In genomic region chr14:79594069-79594468, GRCm38 (mm10) we compare ENCODE assay signal across 20 mouse cellular contexts. TPM values are rescaled to one million over a fixed set of nuclear protein-coding genes. Genes with fewer than 3 reads are reported as not detected.
A peak's percentile ranks its signal among the peaks of the same experiment; 100 is the strongest.
DNase-seq lines count a peak whose midpoint lies in the region; ATAC-seq lines count a peak whose summit lies in the region.
"Had no signal": no experiment of that assay in that cellular context is flagged by ENCODE, and none has a peak within 500 bp of the region (broad histone marks: within the 10 kb centered on the region; RNA-seq: fewer than 3 reads in every experiment).

No protein-coding gene starts in this region.

- no peak for ATAC-seq in hindbrain, embryonic 12.5 days (ENCODE audit: low FRiP score)
- ATAC-seq: forebrain, embryonic 13.5 days; forebrain, embryonic 16.5 days; intestine, postnatal 0 days had no signal

- H3K27ac ChIP-seq in hindbrain, embryonic 12.5 days = no peak overlapping the region
- H3K27ac ChIP-seq: forebrain, embryonic 10.5 days; forebrain, embryonic 13.5 days; hindbrain, embryonic 10.5 days; hindbrain, embryonic 15.5 days had no signal

- H3K27me3 ChIP-seq in hindbrain, embryonic 12.5 days = no peaks in the 10 kb centered on the region
- H3K27me3 ChIP-seq: forebrain, embryonic 13.5 days; hindbrain, embryonic 15.5 days had no signal

- H3K4me1 ChIP-seq in hindbrain, embryonic 12.5 days = peaks cover 9% of the 10 kb centered on the region

- H3K9me3 ChIP-seq in hindbrain, embryonic 12.5 days (replicated peaks) = no peaks in the 10 kb centered on the region
- H3K9me3 ChIP-seq: forebrain, embryonic 10.5 days; forebrain, embryonic 13.5 days; hindbrain, embryonic 10.5 days; hindbrain, embryonic 15.5 days had no signal

- peak; percentile 22 for DNase-seq in adrenal gland, postnatal 14 days
- DNase-seq in adrenal gland, postnatal 25 days = no peak
- DNase-seq in 3T3-L1 (ENCODE audit: low read depth, low spot score) = peak; percentile 11
- DNase-seq in T-cell, adult 2 months (ENCODE audit: low spot score) = peak; percentile 2
- DNase-seq in lung, postnatal 10 days = no peak
- DNase-seq: cerebellum, adult 18-20 months; cerebellum, adult 9-10 months; cerebellum, postnatal 14 days; gastrocnemius, postnatal 10 days; gastrocnemius, postnatal 36 days; heart, postnatal 36 days; kidney, adult 2 months had no signal

- H3K4me3 ChIP-seq in hindbrain, embryonic 12.5 days = no peak overlapping the region
- H3K4me3 ChIP-seq: forebrain, embryonic 10.5 days; forebrain, embryonic 13.5 days; hindbrain, embryonic 10.5 days; hindbrain, embryonic 15.5 days had no signal

- WGBS in hindbrain, embryonic 12.5 days = 93% methylated on average over 5 of the region's 5 CpGs

- H3K4me2 ChIP-seq in hindbrain, embryonic 12.5 days (replicated peaks) = no peak overlapping the region
- H3K4me2 ChIP-seq: forebrain, embryonic 13.5 days; heart, embryonic 11.5 days; hindbrain, embryonic 15.5 days had no signal

- H3K36me3 ChIP-seq in hindbrain, embryonic 12.5 days = peaks cover 24% of the 10 kb centered on the region

- no peak overlapping the region for H3K9ac ChIP-seq in hindbrain, embryonic 12.5 days
- H3K9ac ChIP-seq: forebrain, embryonic 13.5 days; hindbrain, embryonic 15.5 days had no signal

RNA-seq across cellular contexts. Expression of gene Sugt1, which starts 6.6 kb away (rescaled TPM):
- total RNA-seq in adrenal gland, postnatal 14 days (2021) = 142 and 161 TPM in 2 replicates
- total RNA-seq in adrenal gland, postnatal 25 days (2021) = 156 and 173 TPM in 2 replicates
- 128 and 133 TPM in 2 replicates for polyA plus RNA-seq in hindbrain, embryonic 12.5 days (2016; fragmentation: Nextera tagmentation; extraction: Ambion mirVana)

Comparison
In these comparisons a context has a peak if more than half of its experiments do, and no peak if none do; other contexts are left out.
1. DNase-seq: peak in adrenal gland, postnatal 14 days (single experiment), 3T3-L1 (single experiment) and T-cell, adult 2 months (single experiment); none in adrenal gland, postnatal 25 days (single experiment) and lung, postnatal 10 days (single experiment).